Mouse (Mus musculus) MEL (cell line): Measurements from ENCODE around the gene Gm10577. TPM values are rescaled to one million over a fixed set of nuclear protein-coding genes. Genes with fewer than 3 reads are reported as not detected.

Experiments used
- DNase-seq: peaks from one replicate; pipeline ENCODE4 v3.0.0; 2011; ENCODE audit warnings: low read depth, low spot score
- H3K27ac ChIP-seq: 2 replicates; pipeline ENCODE4 v1.5.1; 2012; ENCODE audit warnings: low read depth, mild to moderate bottlenecking, control low read depth, low read length, moderate library complexity; ENCODE audit not compliant: control insufficient read depth
- H3K27me3 ChIP-seq, 2 experiments: fragments of 150-350 bp in 1 of 2; sonication (generic) in 1 of 2; 2 replicates each; pipeline ENCODE4 v1.6.1; 2012; ENCODE audit warnings: low read length in 2 of 2, mild to moderate bottlenecking in 2 of 2, improper control_type of control experiment in 1 of 2, moderate library complexity in 1 of 2; ENCODE audit not compliant: insufficient read depth in 2 of 2, control insufficient read depth in 1 of 2
- H3K36me3 ChIP-seq, 2 experiments: 2 replicates each; pipeline ENCODE4 v1.6.1; 2012 to 2014; ENCODE audit warnings: low read length in 2 of 2, improper control_type of control experiment in 1 of 2, inconsistent platforms in 1 of 2, mild to moderate bottlenecking in 1 of 2; ENCODE audit not compliant: insufficient read depth in 2 of 2, control insufficient read depth in 1 of 2
- H3K4me1 ChIP-seq, 2 experiments: fragments of 150-350 bp in 1 of 2; sonication (generic) in 1 of 2; 2 replicates each; pipeline ENCODE4 v1.6.1; 2012; ENCODE audit warnings: low read length in 2 of 2, improper control_type of control experiment in 1 of 2, mild to moderate bottlenecking in 1 of 2; ENCODE audit not compliant: insufficient read depth in 2 of 2, control insufficient read depth in 1 of 2
- H3K4me3 ChIP-seq, 2 experiments: fragments of 150-350 bp in 1 of 2; sonication (generic) in 1 of 2; 2 replicates each; pipeline ENCODE4 v1.5.1; 2012; ENCODE audit warnings: low read depth in 2 of 2, low read length in 2 of 2, mild to moderate bottlenecking in 2 of 2, moderate library complexity in 2 of 2, control low read depth in 1 of 2, improper control_type of control experiment in 1 of 2; ENCODE audit not compliant: control insufficient read depth in 1 of 2, insufficient read depth in 1 of 2
- H3K79me2 ChIP-seq: 2 replicates; pipeline ENCODE4 v1.6.1; 2012; ENCODE audit warnings: mild to moderate bottlenecking, low read length, moderate library complexity; ENCODE audit not compliant: control insufficient read depth, poor library complexity, insufficient read depth
- H3K9ac ChIP-seq: 2 replicates; pipeline ENCODE4 v1.6.1; 2012; ENCODE audit warnings: low read depth, mild to moderate bottlenecking, control low read depth, low read length, moderate library complexity; ENCODE audit not compliant: control insufficient read depth, poor library complexity, severe bottlenecking
- H3K9me3 ChIP-seq: fragments of 150-350 bp; sonication (generic); replicated peaks from 2 replicates; pipeline ENCODE4 v1.6.1; 2012; ENCODE audit warnings: mild to moderate bottlenecking, low read length, improper control_type of control experiment, moderate library complexity; ENCODE audit not compliant: insufficient read depth
- CHD2 ChIP-seq: IDR thresholded peaks from 2 replicates; pipeline ENCODE4 v1.6.1; 2011; ENCODE audit warnings: low read length, improper control_type of control experiment
- CTCF ChIP-seq, 3 experiments: IDR thresholded peaks in 2 of 3; conservative IDR thresholded peaks in 1 of 3; 2 replicates each; pipeline ENCODE4 v1.5.1; 2011 to 2012; ENCODE audit warnings: low read length in 3 of 3, low read depth in 2 of 3, mild to moderate bottlenecking in 2 of 3, improper control_type of control experiment in 1 of 3, inconsistent platforms in 1 of 3, mixed read lengths in 1 of 3, moderate library complexity in 1 of 3; ENCODE audit not compliant: control insufficient read depth in 1 of 3, insufficient read depth in 1 of 3, poor library complexity in 1 of 3, severe bottlenecking in 1 of 3
- ETS1 ChIP-seq: IDR thresholded peaks from 2 replicates; pipeline ENCODE4 v1.6.1; 2012; ENCODE audit warnings: low read depth, mild to moderate bottlenecking, inconsistent platforms, low read length, improper control_type of control experiment, moderate library complexity
- GATA1 ChIP-seq: IDR thresholded peaks from 2 replicates; pipeline ENCODE4 v1.6.1; 2011; ENCODE audit warnings: low read depth, low read length, improper control_type of control experiment
- HCFC1 ChIP-seq: IDR thresholded peaks from 2 replicates; pipeline ENCODE4 v1.6.1; 2012; ENCODE audit warnings: low read depth, mild to moderate bottlenecking, inconsistent platforms, low read length, improper control_type of control experiment, moderate library complexity
- JUND ChIP-seq: IDR thresholded peaks from 2 replicates; pipeline ENCODE4 v1.6.1; 2011; ENCODE audit warnings: low read depth, mild to moderate bottlenecking, improper control_type of control experiment, low read length
- MAFK ChIP-seq: IDR thresholded peaks from 2 replicates; pipeline ENCODE4 v1.6.1; 2011; ENCODE audit warnings: low read depth, mild to moderate bottlenecking, low read length, improper control_type of control experiment, borderline replicate concordance
- MAX ChIP-seq: IDR thresholded peaks from 2 replicates; pipeline ENCODE4 v1.6.1; 2011; ENCODE audit warnings: low read length, improper control_type of control experiment
- MXI1 ChIP-seq: IDR thresholded peaks from 2 replicates; pipeline ENCODE4 v1.6.1; 2011; ENCODE audit warnings: mild to moderate bottlenecking, low read depth, low read length, improper control_type of control experiment
- POLR2AphosphoS2 ChIP-seq: IDR thresholded peaks from 2 replicates; pipeline ENCODE4 v1.6.1; 2011; ENCODE audit warnings: low read length, improper control_type of control experiment
- POLR2AphosphoS5 ChIP-seq: IDR thresholded peaks from 2 replicates; pipeline ENCODE4 v1.6.1; 2012; ENCODE audit warnings: low read depth, borderline replicate concordance, mild to moderate bottlenecking, inconsistent platforms, low read length, moderate library complexity, mixed read lengths
- SIN3A ChIP-seq: IDR thresholded peaks from 2 replicates; pipeline ENCODE4 v1.6.1; 2012; ENCODE audit warnings: low read length, improper control_type of control experiment, inconsistent platforms
- SMC3 ChIP-seq: IDR thresholded peaks from 2 replicates; pipeline ENCODE4 v1.6.1; 2011; ENCODE audit warnings: low read depth, low read length, improper control_type of control experiment
- TCF12 ChIP-seq: IDR thresholded peaks from 2 replicates; pipeline ENCODE4 v1.6.1; 2014; ENCODE audit warnings: low read depth, mild to moderate bottlenecking, inconsistent platforms, low read length, improper control_type of control experiment, moderate library complexity
- UBTF ChIP-seq: IDR thresholded peaks from 2 replicates; pipeline ENCODE4 v1.6.1; 2012; ENCODE audit warnings: low read depth, mild to moderate bottlenecking, inconsistent platforms, low read length, improper control_type of control experiment, moderate library complexity, borderline replicate concordance; ENCODE audit not compliant: insufficient read depth
- ZC3H11A ChIP-seq: IDR thresholded peaks from 2 replicates; pipeline ENCODE4 v1.6.1; 2012; ENCODE audit warnings: low read depth, mild to moderate bottlenecking, inconsistent platforms, low read length, improper control_type of control experiment
- ZKSCAN1 ChIP-seq: IDR thresholded peaks from 2 replicates; pipeline ENCODE4 v1.6.1; 2012; ENCODE audit warnings: low read depth, mild to moderate bottlenecking, inconsistent platforms, low read length, improper control_type of control experiment, moderate library complexity
- ZMIZ1 ChIP-seq: IDR thresholded peaks from 2 replicates; pipeline ENCODE4 v1.6.1; 2012; ENCODE audit warnings: low read depth, mild to moderate bottlenecking, inconsistent platforms, low read length, improper control_type of control experiment, moderate library complexity
- ZNF384 ChIP-seq: IDR thresholded peaks from 2 replicates; pipeline ENCODE4 v1.6.1; 2012; ENCODE audit warnings: low read depth, mild to moderate bottlenecking, inconsistent platforms, low read length, improper control_type of control experiment
- polyA plus RNA-seq, 2 experiments: library from polyadenylated mRNA; stranded (reverse) in 1 of 2; unstranded in 1 of 2; fragments of >175 nt in 1 of 2; fragments of >200 nt in 1 of 2; gene quantifications; 2 replicates each; pipeline versions ENCODE4 v1.2.1 to v1.2.4; 2012; ENCODE audit warnings: low replicate concordance in 2 of 2, low read depth in 1 of 2; ENCODE audit not compliant: insufficient read length in 2 of 2, insufficient read depth in 1 of 2, missing spikeins in 1 of 2
- total RNA-seq: library from RNA; depleted of rRNA; stranded (reverse); fragments of 300-350 nt; gene quantifications from 2 replicates; pipeline ENCODE4 v1.2.3, GENCODE M21; 2012

Gene Gm10577
- total and polyA plus RNA-seq, 3 experiments = not detected

DNA sequence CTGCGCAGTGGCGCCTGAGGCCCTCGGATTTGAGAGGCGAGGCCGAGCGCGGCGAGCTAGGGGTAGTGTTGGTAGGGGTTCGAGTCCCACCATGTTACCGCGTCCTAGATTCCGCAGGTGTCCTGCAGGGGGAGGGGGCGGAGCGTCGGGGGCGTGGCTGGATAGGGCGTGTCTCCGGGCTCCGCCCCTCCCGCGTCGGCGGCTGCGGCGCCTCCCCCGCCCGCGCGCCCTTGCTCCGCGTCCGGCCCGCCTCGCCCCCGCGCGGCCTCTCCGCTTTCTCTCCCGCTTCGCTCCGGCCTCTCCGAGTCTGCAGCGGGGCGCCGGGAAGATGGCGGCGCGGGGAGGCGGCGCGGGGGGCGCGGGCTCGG lies 48.3 kb upstream of the Gm10577 start, which contains the start of gene Raver2:
Gene Raver2, plus strand, starts transcription at position 198 of the 368 bp plus-strand sequence.
- H3K9me3 ChIP-seq = no peaks in the 10 kb centered on the region
- no peaks in the 10 kb centered on the region for H3K79me2 ChIP-seq
- H3K4me3 ChIP-seq = no peak within 1 kb of the TSS
- no peaks in the 10 kb centered on the region for H3K27me3 ChIP-seq
- H3K4me1 ChIP-seq = peaks cover 0 to 2% of the 10 kb centered on the region in 2 experiments; a peak in 2 of 4 replicates
- H3K9ac ChIP-seq = no peak within 1 kb of the TSS
- H3K27ac ChIP-seq = no peak within 1 kb of the TSS
- no peak for DNase-seq
- TF ChIP-seq SIN3A = no peak
- no peak for TF ChIP-seq ZKSCAN1
- no peak for TF ChIP-seq POLR2AphosphoS2
- no peak for TF ChIP-seq CTCF (IDR thresholded peaks at IDR 0.05 in 2 of 3, conservative IDR thresholded peaks at IDR 0.05 in 1 of 3; ENCODE audit: control insufficient read depth in 1 of 3, insufficient read depth in 1 of 3, low read depth in 2 of 3, low read length in 3 of 3, poor library complexity in 1 of 3, severe bottlenecking in 1 of 3)
- no peak for TF ChIP-seq UBTF
- TF ChIP-seq TCF12 = no peak
- no peak for TF ChIP-seq ZMIZ1
- no peak for TF ChIP-seq ZC3H11A
- TF ChIP-seq MAFK = no peak
- TF ChIP-seq ZNF384 = no peak
- TF ChIP-seq JUND = no peak
- no peak for TF ChIP-seq SMC3
- no peak for TF ChIP-seq MAX
- no peak for TF ChIP-seq ETS1
- TF ChIP-seq, all 39 proteins: peak for 0
- H3K36me3 ChIP-seq = no peaks in the 10 kb centered on the region

GRCm38 (mm10) chr4:101066401-101066800 lies 45.9 kb upstream of the Gm10577 start:
- Histone ChIP-seq H3K9me3 (no peaks in the 10 kb centered on the region), H3K27me3 (no peaks in the 10 kb centered on the region), H3K27ac (no peak overlapping the region), H3K79me2 (no peaks in the 10 kb centered on the region), H3K9ac (no peak overlapping the region), H3K4me1 (no peaks in the 10 kb centered on the region), H3K4me3 (no peak overlapping the region), H3K36me3 (no peaks in the 10 kb centered on the region)
- no peak for DNase-seq
- TF ChIP-seq HCFC1 (no peak), ZC3H11A (no peak), CHD2 (no peak), POLR2AphosphoS5 (no peak), ZKSCAN1 (no peak), SMC3 (no peak), MXI1 (no peak), POLR2AphosphoS2 (no peak), GATA1 (no peak)
